Mouse (Mus musculus) kidney, postnatal 10 days (tissue): Measurements from ENCODE around the gene Umod.
A peak's percentile ranks its signal among the peaks of the same experiment; 100 is the strongest.

Source experiments
- DNase-seq: peaks from one replicate; pipeline ENCODE4 v3.0.0; 2021; ENCODE audit warnings: mixed read lengths

Umod gene

GRCm38 (mm10) chr7:119479256-119479655 lies at the start of gene Umod:
Umod (minus strand) TSS chr7:119479282.
- DNase-seq = peak; percentile 55

- DNase-seq = no peak
Observed at GRCm38 (mm10) chr7:119528617-119529016, 49.5 kb upstream of the Umod start.

- no peak for DNase-seq
Observed at GRCm38 (mm10) chr7:119527548-119527947, 48.5 kb upstream of the Umod start.

GRCm38 (mm10) chr7:119527135-119527534 lies 48.1 kb upstream of the Umod start:
- DNase-seq = no peak

GRCm38 (mm10) chr7:119526486-119526885 lies 47.4 kb upstream of the Umod start:
- no peak for DNase-seq

GRCm38 (mm10) chr7:119525881-119526281 lies 46.8 kb upstream of the Umod start:
- peak; percentile 61 for DNase-seq

- DNase-seq = no peak
Observed at GRCm38 (mm10) chr7:119523389-119523788, 44.3 kb upstream of the Umod start, which contains the start of gene Pdilt. Pdilt (minus strand) TSS chr7:119523489.

- DNase-seq = peak; percentile 33
Observed at GRCm38 (mm10) chr7:119522385-119522784, 43.3 kb upstream of the Umod start.

GRCm38 (mm10) chr7:119521816-119522215 lies 42.7 kb upstream of the Umod start:
- peak; percentile 69 for DNase-seq

GRCm38 (mm10) chr7:119519654-119520053 lies 40.6 kb upstream of the Umod start:
- peak; percentile 87 for DNase-seq

GRCm38 (mm10) chr7:119519163-119519562 lies 40.1 kb upstream of the Umod start, which contains the start of gene Acsm5:
Acsm5 (plus strand) TSS chr7:119519463.
- no peak for DNase-seq

GRCm38 (mm10) chr7:119516272-119516558 lies 37.1 kb upstream of the Umod start:
- no peak for DNase-seq

GRCm38 (mm10) chr7:119515492-119516271 lies 36.6 kb upstream of the Umod start:
- peak; percentile 76 for DNase-seq

GRCm38 (mm10) chr7:119513056-119513455 lies 34.0 kb upstream of the Umod start:
- peak; percentile 78 for DNase-seq

GRCm38 (mm10) chr7:119511143-119511542 lies 32.1 kb upstream of the Umod start:
- DNase-seq = peak; percentile 87

GRCm38 (mm10) chr7:119490041-119490780 lies 11.1 kb upstream of the Umod start:
- DNase-seq = no peak

GRCm38 (mm10) chr7:119486683-119487082 lies 7.6 kb upstream of the Umod start:
- DNase-seq = no peak

- peak; percentile 16 for DNase-seq
Observed at GRCm38 (mm10) chr7:119484154-119484553, 5.1 kb upstream of the Umod start.

GRCm38 (mm10) chr7:119476500-119477389 lies 2.3 kb downstream of the Umod start:
- peak; percentile 58 for DNase-seq

- no peak for DNase-seq
Observed at GRCm38 (mm10) chr7:119459185-119459584, 19.9 kb downstream of the Umod start, which contains the start of gene Gp2. Gp2 (minus strand) TSS chr7:119459285.

GRCm38 (mm10) chr7:119454192-119454591 lies 24.9 kb downstream of the Umod start:
- peak; percentile 24 for DNase-seq

GRCm38 (mm10) chr7:119443849-119444248 lies 35.2 kb downstream of the Umod start:
- no peak for DNase-seq

- DNase-seq = no peak
Observed at GRCm38 (mm10) chr7:119441938-119442337, 37.1 kb downstream of the Umod start.
